Mouse (Mus musculus) heart, adult 8-10 months (tissue): ENCODE results near the gene Farp2. TPM values are rescaled to one million over a fixed set of nuclear protein-coding genes. Genes with fewer than 3 reads are reported as not detected.
"Not testable (repeated sequence)": the region's sequence is repeated elsewhere in the genome, so short reads cannot be mapped to it uniquely, and the experiment has no call there.

Source experiments
- DNase-seq: peaks from one replicate; pipeline ENCODE4 v3.0.0; 2022; ENCODE audit warnings: low spot score
- total RNA-seq, 4 experiments: library from RNA; stranded (reverse); gene quantifications; 2 replicates each; pipeline ENCODE4 v1.2.4; 2022

The Farp2 gene
- total RNA-seq = 10 to 100 TPM; 19.1 to 25.2 (median 22.3) TPM

- peak; percentile 92 for DNase-seq
Observed at GRCm38 (mm10) chr1:93511585-93512350, at the start of gene Farp2. Gene Farp2 (plus strand): TSS chr1:93512079.

- DNase-seq = no peak
Observed at GRCm38 (mm10) chr1:93465066-93465465, 46.8 kb upstream of the Farp2 start.

GRCm38 (mm10) chr1:93465746-93466145, 46.1 kb upstream of the Farp2 start:
- no peak for DNase-seq

GRCm38 (mm10) chr1:93468626-93469025, 43.3 kb upstream of the Farp2 start:
- DNase-seq = no peak

GRCm38 (mm10) chr1:93475694-93476093, 36.2 kb upstream of the Farp2 start:
- DNase-seq = no peak

- peak; percentile 97 for DNase-seq
Observed at GRCm38 (mm10) chr1:93477758-93478585, 33.9 kb upstream of the Farp2 start.

- peak; percentile 99 for DNase-seq
Observed at GRCm38 (mm10) chr1:93478586-93479475, 33.0 kb upstream of the Farp2 start, which contains the start of gene Hdlbp. Gene Hdlbp (minus strand): TSS chr1:93478815.

GRCm38 (mm10) chr1:93479476-93480083, 32.3 kb upstream of the Farp2 start:
- DNase-seq = peak; percentile 18

- not testable (repeated sequence) for DNase-seq
Observed at GRCm38 (mm10) chr1:93486302-93486701, 25.6 kb upstream of the Farp2 start.

- no peak for DNase-seq
Observed at GRCm38 (mm10) chr1:93495312-93495711, 16.6 kb upstream of the Farp2 start.

- peak; percentile 43 for DNase-seq
Observed at GRCm38 (mm10) chr1:93506944-93507676, 4.8 kb upstream of the Farp2 start.

GRCm38 (mm10) chr1:93508576-93508975, 3.3 kb upstream of the Farp2 start:
- not testable (repeated sequence) for DNase-seq

GRCm38 (mm10) chr1:93512351-93512690, 442 bp downstream of the Farp2 start:
- no peak for DNase-seq

GRCm38 (mm10) chr1:93513221-93513620, 1.3 kb downstream of the Farp2 start:
- no peak for DNase-seq

GRCm38 (mm10) chr1:93521491-93521890, 9.6 kb downstream of the Farp2 start:
- no peak for DNase-seq

- no peak for DNase-seq
Observed at GRCm38 (mm10) chr1:93522325-93522724, 10.4 kb downstream of the Farp2 start.

- no peak for DNase-seq
Observed at GRCm38 (mm10) chr1:93529801-93530200, 17.9 kb downstream of the Farp2 start.

- no peak for DNase-seq
Observed at GRCm38 (mm10) chr1:93537227-93537626, 25.3 kb downstream of the Farp2 start.

GRCm38 (mm10) chr1:93543196-93543595, 31.3 kb downstream of the Farp2 start:
- no peak for DNase-seq

- no peak for DNase-seq
Observed at GRCm38 (mm10) chr1:93547286-93547685, 35.4 kb downstream of the Farp2 start.

- no peak for DNase-seq
Observed at GRCm38 (mm10) chr1:93551427-93551826, 39.5 kb downstream of the Farp2 start.
